Mouse (Mus musculus) erythroblast, embryonic 14.5 days (primary cell): ENCODE results near the gene Dnah3.

ENCODE experiments used
- GATA1 ChIP-seq: IDR thresholded peaks from 2 replicates; pipeline ENCODE4 v1.6.1; 2012; ENCODE audit warnings: low read length, inconsistent platforms, mixed read lengths
- TAL1 ChIP-seq: IDR thresholded peaks from 3 replicates; pipeline ENCODE4 v1.6.1; 2012; ENCODE audit warnings: low read length, inconsistent platforms, mixed read lengths

- no peak for TF ChIP-seq GATA1
- no peak for TF ChIP-seq TAL1
Observed at GRCm38 (mm10) chr7:119997066-119997465, 98.0 kb downstream of the Dnah3 start.
